Mouse (Mus musculus) CD8-positive naive resting alpha-beta T cell, adult 57 days (primary cell): ENCODE data around the gene Max. TPM values are rescaled to one million over a fixed set of nuclear protein-coding genes. Genes with fewer than 3 reads are reported as not detected.

Source experiments
- total RNA-seq: library from RNA; stranded (reverse); gene quantifications from one replicate; pipeline ENCODE4 v1.2.4, GENCODE M21; 2023

Gene Max
- total RNA-seq, result 175 TPM

DNA sequence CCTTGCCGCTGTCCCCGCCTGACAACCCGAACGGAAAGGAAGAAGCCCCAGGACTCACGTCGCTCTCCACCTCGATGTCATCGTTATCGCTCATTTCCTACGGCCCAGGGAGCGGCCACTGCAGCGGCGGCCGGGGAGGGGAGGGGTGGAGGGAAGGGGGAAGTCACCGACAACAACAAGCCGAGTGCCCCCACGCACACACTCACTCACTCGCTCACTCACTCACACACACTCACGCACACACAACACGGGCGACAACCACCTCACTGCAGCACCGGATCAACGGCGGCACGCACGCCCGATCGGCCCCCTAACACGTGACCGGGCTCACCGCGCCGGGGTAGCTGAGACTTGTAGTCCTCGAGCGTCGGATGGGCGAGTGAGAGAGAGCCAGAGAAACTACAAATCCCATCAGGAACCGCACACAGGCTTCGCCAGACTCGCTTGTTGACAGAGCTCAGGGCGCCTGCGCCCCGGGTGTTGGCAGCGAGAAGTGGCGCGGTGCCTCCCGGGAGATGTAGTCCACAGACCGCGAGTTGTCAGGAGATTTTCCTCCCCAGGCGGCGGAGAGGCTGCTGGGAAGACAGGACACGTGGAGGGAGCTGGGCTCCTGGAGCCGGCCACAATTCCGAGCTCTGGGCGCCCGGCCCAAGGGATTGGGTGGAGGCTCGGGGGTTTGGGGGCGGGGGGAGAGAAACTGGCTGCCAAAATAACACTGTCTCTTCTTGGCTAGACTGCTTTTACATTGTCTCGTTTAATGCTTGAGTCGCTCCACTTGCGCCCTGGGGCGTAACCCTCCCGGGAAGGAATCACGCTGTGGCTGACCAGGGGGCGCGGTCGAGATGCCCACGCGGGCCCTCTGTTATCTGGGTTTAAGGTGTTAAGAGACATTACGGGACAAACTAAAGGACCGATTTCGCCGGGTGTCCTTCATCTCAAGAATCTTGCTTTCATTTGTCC is at the start of gene Max:
Gene Max (minus strand): TSS at position 270 of the 960 bp plus-strand sequence.

Other genes starting within 250 kb of the Max start
- 47.9 TPM for gene Churc1, start 196.7 kb downstream of the Max start, total RNA-seq
- 51.6 TPM for gene Fntb, start 196.6 kb downstream of the Max start, total RNA-seq
- 2.2 TPM for gene Gpx2, start 166.6 kb downstream of the Max start, total RNA-seq
- gene Rab15, start 139.3 kb downstream of the Max start, total RNA-seq, result not detected